Mouse (Mus musculus): ENCODE measurements around the gene Clcc1.

DNA sequence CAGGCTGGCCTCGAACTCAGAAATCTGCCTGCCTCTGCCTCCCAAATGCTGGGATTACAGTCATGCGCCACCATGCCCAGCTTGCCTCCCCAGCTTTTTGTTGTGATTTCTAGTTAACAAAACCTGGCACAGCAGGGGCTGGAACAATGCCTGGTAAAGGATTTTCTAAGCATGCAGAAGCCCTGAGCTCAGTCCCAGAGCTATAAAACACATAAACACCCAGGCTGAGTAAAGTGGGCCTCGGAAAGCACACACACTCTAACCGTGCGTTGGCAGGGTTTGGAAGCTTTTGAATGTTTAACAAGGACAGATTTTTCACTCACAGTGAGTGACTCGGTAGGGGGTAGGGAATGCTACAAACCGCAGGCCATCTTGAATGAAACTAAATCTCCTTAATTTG is 7.7 kb upstream of the Clcc1 start:
- TF ChIP-seq POLR2A (IDR thresholded peaks at IDR 0.05; ENCODE audit: borderline replicate concordance, low read depth, low read length): no peak
- TF ChIP-seq CTCF (IDR thresholded peaks at IDR 0.05; ENCODE audit: low read depth, low read length): no peak
